Mouse (Mus musculus): ENCODE data around the gene Gpx3. TPM values are rescaled to one million over a fixed set of nuclear protein-coding genes. Genes with fewer than 3 reads are reported as not detected.
"Not testable (repeated sequence)": the region's sequence is repeated elsewhere in the genome, so short reads cannot be mapped to it uniquely, and the experiment has no call there.

Gpx3 gene
- polyA plus RNA-seq, 1 experiment from 2014 or later, result 43.5 TPM

GRCm38 (mm10) chr11:54954716-54955115 is 52.5 kb downstream of the Gpx3 start:
- Histone ChIP-seq H3K4me2 (replicated peaks) (no peak overlapping the region), H3K9ac (no peak overlapping the region), H3K27ac (no peak overlapping the region), H3K4me1 (0 out of 2 replicates have a peak, but pooled peaks cover 8% of the 10 kb centered on the region), H3K9me3 (no peaks in the 10 kb centered on the region), H3K36me3 (no peaks in the 10 kb centered on the region), H3K4me3 (no peak overlapping the region), H3K27me3 (no peaks in the 10 kb centered on the region)
- no peak for ATAC-seq (ENCODE audit: insufficient number of reproducible peaks, insufficient read depth, low FRiP score, low TSS enrichment)
- 80% methylated on average over 8 of the region's 8 CpGs for WGBS

DNA sequence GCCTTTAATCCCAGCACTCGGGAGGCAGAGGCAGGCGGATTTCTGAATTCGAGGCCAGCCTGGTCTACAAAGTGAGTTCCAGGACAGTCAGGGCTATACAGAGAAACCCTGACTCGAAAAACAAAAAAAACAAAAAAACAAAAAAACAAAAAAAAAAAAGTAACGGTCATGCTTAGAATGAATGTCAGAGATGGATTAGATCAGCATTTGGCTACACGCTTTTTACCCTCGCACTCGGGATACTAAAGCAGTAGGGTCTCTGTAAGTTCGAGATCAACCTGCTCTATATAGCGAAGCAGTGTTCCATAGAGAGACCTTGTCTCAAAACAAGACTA is 53.1 kb downstream of the Gpx3 start:
- 42% methylated on average over 10 of the region's 10 CpGs for WGBS
- H3K9me3 ChIP-seq, result not testable (repeated sequence)

DNA sequence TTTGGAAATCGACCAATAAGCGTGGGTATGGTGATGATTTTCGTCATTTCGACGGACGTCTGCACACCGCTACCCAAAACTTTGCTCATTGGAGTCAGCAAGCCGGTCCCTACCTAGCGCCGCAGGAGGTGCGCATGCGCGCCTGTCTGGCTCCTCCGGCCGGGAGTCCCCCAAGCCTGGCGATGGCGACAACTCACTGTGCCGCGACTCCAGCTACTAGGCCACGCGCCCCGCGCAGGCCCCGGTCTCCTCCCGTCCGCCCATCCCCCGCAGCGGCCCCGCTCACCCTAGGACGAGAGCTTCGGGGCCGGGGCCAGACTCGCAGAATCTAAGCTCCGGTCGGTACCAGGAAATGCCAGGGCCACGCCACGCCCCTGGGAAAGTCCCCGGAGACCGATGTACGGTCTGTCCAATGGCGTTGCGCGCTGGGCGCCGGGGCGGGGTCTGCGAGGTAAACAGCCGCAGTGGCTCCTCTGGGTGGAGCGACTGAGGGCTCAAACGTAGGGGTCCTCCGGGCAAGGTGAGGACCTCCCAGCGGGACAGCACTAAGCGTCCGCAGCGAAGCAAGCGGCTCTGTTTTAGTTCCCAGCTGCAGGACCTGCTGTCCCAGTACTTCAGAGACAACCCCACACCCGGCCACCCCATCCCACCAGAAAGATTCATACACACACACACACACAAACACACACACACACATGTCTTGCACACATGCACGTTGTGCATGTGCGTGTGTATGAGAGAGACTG is 53.7 kb downstream of the Gpx3 start:
- Histone ChIP-seq H3K9me3 (no peaks in the 10 kb centered on the region), H3K27me3 (no peaks in the 10 kb centered on the region), H3K27ac (peak overlapping the region; percentile 70), H3K4me3 (peak overlapping the region; percentile 53), H3K9ac (peak overlapping the region; percentile 46), H3K4me1 (0 out of 2 replicates have a peak, but pooled peaks cover 8% of the 10 kb centered on the region), H3K36me3 (no peaks in the 10 kb centered on the region), H3K4me2 (replicated peaks) (peak overlapping the region; percentile 50)
- WGBS, result under 1% methylated on average over 59 of the region's 59 CpGs
- peak; percentile 94 for ATAC-seq (ENCODE audit: insufficient number of reproducible peaks, insufficient read depth, low FRiP score, low TSS enrichment)

More for the DNA sequence above, 53.1 kb downstream of the Gpx3 start:
- peak overlapping the region; percentile 46 for H3K9ac ChIP-seq
- peak overlapping the region; percentile 70; the same call in 1 of the 2 replicates for H3K27ac ChIP-seq
- H3K36me3 ChIP-seq, H3K27me3 ChIP-seq, H3K4me1 ChIP-seq: not testable (repeated sequence)
- peak overlapping the region; percentile 53 for H3K4me3 ChIP-seq
- ATAC-seq (ENCODE audit: insufficient number of reproducible peaks, insufficient read depth, low FRiP score, low TSS enrichment), result peak; percentile 1; the same call in 1 of the 2 replicates
- H3K4me2 ChIP-seq (replicated peaks), result peak overlapping the region; percentile 50

DNA sequence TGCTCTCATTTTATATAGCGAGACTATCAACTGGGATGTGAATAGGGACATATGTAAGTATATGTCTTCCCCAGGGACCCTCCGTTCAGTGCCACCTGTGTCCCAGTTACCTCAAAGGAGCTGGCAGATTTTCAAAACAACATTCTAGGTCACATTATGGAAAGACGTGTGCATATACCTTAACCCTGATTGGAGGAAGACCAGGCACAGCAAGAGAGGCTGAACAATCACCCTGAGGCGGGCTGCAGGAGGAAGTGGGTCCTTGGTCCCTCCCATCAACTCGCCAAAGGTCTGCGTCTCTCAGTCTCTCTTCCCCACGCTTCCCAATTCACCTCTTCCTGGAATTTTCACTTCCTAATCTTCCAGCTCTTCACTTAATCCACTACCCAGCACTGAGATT is 54.7 kb downstream of the Gpx3 start:
- Histone ChIP-seq H3K4me3 (no peak overlapping the region), H3K9ac (no peak overlapping the region), H3K27me3 (no peaks in the 10 kb centered on the region), H3K36me3 (no peaks in the 10 kb centered on the region), H3K27ac (no peak overlapping the region), H3K4me2 (replicated peaks) (no peak overlapping the region), H3K4me1 (0 out of 2 replicates have a peak, but pooled peaks cover 8% of the 10 kb centered on the region), H3K9me3 (no peaks in the 10 kb centered on the region)
- ATAC-seq (ENCODE audit: insufficient number of reproducible peaks, insufficient read depth, low FRiP score, low TSS enrichment), result no peak
- WGBS, result 54% methylated on average over 7 of the region's 7 CpGs

DNA sequence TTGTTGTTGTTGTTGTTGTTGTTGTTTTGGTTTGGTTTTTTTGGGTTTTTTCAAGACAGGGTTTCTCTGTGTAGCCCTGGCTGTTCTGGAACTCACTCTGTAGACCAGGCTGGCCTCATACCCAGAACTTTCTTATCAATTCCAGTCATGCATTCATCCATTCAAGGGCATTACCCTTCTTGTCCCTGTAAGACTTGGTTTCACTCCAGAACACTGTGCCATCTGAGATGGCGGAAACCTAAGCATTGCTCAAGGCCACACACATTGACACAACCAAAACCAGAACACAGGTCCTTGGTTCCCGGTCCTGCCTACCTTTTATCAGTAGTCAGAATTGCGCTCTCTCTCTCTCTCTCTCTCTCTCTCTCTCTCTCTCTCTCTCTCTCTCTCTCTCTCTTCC is 55.5 kb downstream of the Gpx3 start:
- H3K9me3 ChIP-seq; H3K9ac ChIP-seq; H3K4me1 ChIP-seq; H3K4me3 ChIP-seq; H3K36me3 ChIP-seq; ATAC-seq (ENCODE audit: insufficient number of reproducible peaks, insufficient read depth, low FRiP score, low TSS enrichment); H3K27ac ChIP-seq; H3K27me3 ChIP-seq; H3K4me2 ChIP-seq (replicated peaks): not testable (repeated sequence)
- 83% methylated on average over 3 of the region's 3 CpGs for WGBS

DNA sequence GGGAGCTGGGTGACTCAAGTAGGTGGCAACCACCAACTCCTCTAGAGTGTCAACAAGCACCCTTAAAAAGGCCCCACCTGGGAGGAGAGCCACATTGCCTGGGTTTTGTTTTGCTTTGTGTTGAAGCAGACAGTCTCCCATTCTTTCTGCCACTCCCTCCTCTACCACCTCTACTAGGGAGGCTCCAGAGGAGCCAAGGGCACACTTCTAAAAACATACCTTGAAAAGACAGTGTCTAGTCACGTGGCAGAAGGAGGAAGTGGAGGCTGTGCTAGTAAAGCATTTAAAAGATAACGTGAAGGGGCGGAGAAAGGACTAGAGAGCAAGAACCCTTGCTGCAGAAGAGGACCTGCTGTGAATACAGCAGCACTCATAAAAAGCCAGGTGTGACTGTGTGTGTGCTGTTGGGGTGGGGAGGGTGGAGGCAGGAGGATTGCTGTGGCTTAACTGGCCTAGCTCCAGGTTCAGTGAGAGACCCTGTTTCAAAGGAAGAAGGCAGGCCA is 56.4 kb downstream of the Gpx3 start:
- H3K27ac ChIP-seq, result no peak overlapping the region
- no peak for ATAC-seq (ENCODE audit: insufficient number of reproducible peaks, insufficient read depth, low FRiP score, low TSS enrichment)
- WGBS, result 48% methylated on average over 3 of the region's 3 CpGs

More for the DNA sequence above, 56.4 kb downstream of the Gpx3 start:
- H3K4me2 ChIP-seq (replicated peaks), result no peak overlapping the region
- no peaks in the 10 kb centered on the region for H3K36me3 ChIP-seq
- no peaks in the 10 kb centered on the region for H3K9me3 ChIP-seq
- no peaks in the 10 kb centered on the region for H3K27me3 ChIP-seq
- no peak overlapping the region for H3K9ac ChIP-seq
- H3K4me1 ChIP-seq, result peaks cover 8% of the 10 kb centered on the region; the same call in 1 of the 2 replicates
- H3K4me3 ChIP-seq, result no peak overlapping the region

Other genes with a start within 250 kb of the Gpx3 start
- 114 and 115 TPM in 2 replicates for gene Cdc42se2, start 114.8 kb upstream of the Gpx3 start, polyA plus RNA-seq (2016; fragmentation: Nextera tagmentation; extraction: Ambion mirVana)
- 8.9 and 10.2 TPM in 2 replicates for gene Lyrm7, start 41.5 kb upstream of the Gpx3 start, polyA plus RNA-seq (2016; fragmentation: Nextera tagmentation; extraction: Ambion mirVana)
- 635 and 637 TPM in 2 replicates for gene Hint1, start 36.1 kb upstream of the Gpx3 start, polyA plus RNA-seq (2016; fragmentation: Nextera tagmentation; extraction: Ambion mirVana)
- 19.3 and 20.0 TPM in 2 replicates for gene Tnip1, start 60.5 kb downstream of the Gpx3 start, polyA plus RNA-seq (2016; fragmentation: Nextera tagmentation; extraction: Ambion mirVana)
- 204 and 212 TPM in 2 replicates for gene Anxa6, start 131.0 kb downstream of the Gpx3 start, polyA plus RNA-seq (2016; fragmentation: Nextera tagmentation; extraction: Ambion mirVana)
- gene Ccdc69, start 175.7 kb downstream of the Gpx3 start, polyA plus RNA-seq (2016; fragmentation: Nextera tagmentation; extraction: Ambion mirVana), result 0.67 and 0.78 TPM in 2 replicates
- gene Gm2a, start 195.7 kb downstream of the Gpx3 start, polyA plus RNA-seq (2016; fragmentation: Nextera tagmentation; extraction: Ambion mirVana), result 12.0 and 13.0 TPM in 2 replicates
- not detected in 2 replicates for gene Slc36a3, start 249.3 kb downstream of the Gpx3 start, polyA plus RNA-seq (2016; fragmentation: Nextera tagmentation; extraction: Ambion mirVana)

All from embryonic facial prominence, embryonic 12.5 days (tissue).